Mouse (Mus musculus) C2C12 (cell line): Measurements from ENCODE around the gene Agrp. TPM values are rescaled to one million over a fixed set of nuclear protein-coding genes. Genes with fewer than 3 reads are reported as not detected.

Source experiments
- H3K27me3 ChIP-seq: one replicate; pipeline ENCODE4 v1.6.1; 2011; ENCODE audit not compliant: control insufficient read depth, insufficient read depth, insufficient read length
- H3K36me3 ChIP-seq: one replicate; pipeline ENCODE4 v1.6.1; 2011; ENCODE audit not compliant: control insufficient read depth, insufficient read depth
- H3K4me3 ChIP-seq: one replicate; pipeline ENCODE4 v1.5.1; 2011; ENCODE audit warnings: mild to moderate bottlenecking, control low read depth; ENCODE audit not compliant: poor library complexity, insufficient read depth, severe bottlenecking
- H3K79me2 ChIP-seq: one replicate; pipeline ENCODE4 v1.6.1; 2011; ENCODE audit not compliant: control insufficient read depth, insufficient read depth
- H3K79me3 ChIP-seq: one replicate; pipeline ENCODE4 v1.6.1; 2011; ENCODE audit warnings: low read depth, control low read depth
- H3ac ChIP-seq: one replicate; pipeline ENCODE3; 2011; ENCODE audit warnings: low read depth; ENCODE audit not compliant: control insufficient read depth, insufficient read length
- CEBPB ChIP-seq: IDR thresholded peaks from one replicate; pipeline ENCODE4 v1.6.1; 2011; ENCODE audit warnings: low read depth, mild to moderate bottlenecking, control low read depth, moderate library complexity
- CTCF ChIP-seq: IDR thresholded peaks from one replicate; pipeline ENCODE4 v1.5.1; 2011; ENCODE audit not compliant: control insufficient read depth, insufficient read depth, insufficient read length
- FOSL1 ChIP-seq: IDR thresholded peaks from one replicate; pipeline ENCODE4 v1.8.0; 2011; ENCODE audit warnings: mild to moderate bottlenecking, low read length; ENCODE audit not compliant: poor library complexity, insufficient read depth, severe bottlenecking
- MAX ChIP-seq: IDR thresholded peaks from one replicate; pipeline ENCODE4 v1.6.1; 2011; ENCODE audit warnings: mild to moderate bottlenecking, control low read depth
- MYOD1 ChIP-seq: IDR thresholded peaks from one replicate; pipeline ENCODE4 v1.6.1; 2011; ENCODE audit warnings: low read depth; ENCODE audit not compliant: control insufficient read depth, insufficient read length
- MYOG ChIP-seq: IDR thresholded peaks from one replicate; pipeline ENCODE4 v1.6.1; 2011; ENCODE audit not compliant: control insufficient read depth, insufficient read length; ENCODE audit errors: extremely low read depth
- USF1 ChIP-seq: IDR thresholded peaks from one replicate; pipeline ENCODE4 v1.6.1; 2011; ENCODE audit warnings: low read depth, mild to moderate bottlenecking, control low read depth, moderate library complexity
- polyA plus RNA-seq: library from polyadenylated mRNA; unstranded; fragments of >200 nt; fragmentation: generic; extraction: Trizol; gene quantifications from one replicate; pipeline ENCODE4 v1.2.1, GENCODE M21; 2012; ENCODE audit warnings: missing spikeins

The Agrp gene
- polyA plus RNA-seq, 1 experiment = 0.18 TPM

- Histone ChIP-seq H3ac (no peak overlapping the region), H3K79me2 (peaks cover 100% of the 10 kb centered on the region), H3K27me3 (no peaks in the 10 kb centered on the region), H3K79me3 (peaks cover 84% of the 10 kb centered on the region), H3K36me3 (peaks cover 16% of the 10 kb centered on the region), H3K4me3 (no peak overlapping the region)
- TF ChIP-seq MAX (no peak), MYOD1 (no peak), CTCF (no peak), FOSL1 (no peak)
Observed at GRCm38 (mm10) chr8:105657641-105658040, 20.4 kb upstream of the Agrp start.

GRCm38 (mm10) chr8:105648929-105649328 lies 11.7 kb upstream of the Agrp start:
- no peak for TF ChIP-seq CEBPB
- Histone ChIP-seq H3K27me3 (no peaks in the 10 kb centered on the region), H3K4me3 (no peak overlapping the region), H3K79me2 (peaks cover 100% of the 10 kb centered on the region), H3K36me3 (peaks cover 52% of the 10 kb centered on the region), H3K79me3 (peaks cover 91% of the 10 kb centered on the region), H3ac (no peak overlapping the region)

GRCm38 (mm10) chr8:105645205-105645604 lies 8.0 kb upstream of the Agrp start:
- peaks cover 48% of the 10 kb centered on the region for H3K36me3 ChIP-seq
- TF ChIP-seq CEBPB (no peak), CTCF (no peak), USF1 (no peak), MYOD1 (no peak), MAX (no peak), MYOG (no peak), FOSL1 (no peak)

GRCm38 (mm10) chr8:105640511-105640910 lies 3.3 kb upstream of the Agrp start:
- Histone ChIP-seq H3K36me3 (peaks cover 32% of the 10 kb centered on the region), H3ac (no peak overlapping the region), H3K4me3 (no peak overlapping the region), H3K79me3 (peaks cover 82% of the 10 kb centered on the region), H3K27me3 (no peaks in the 10 kb centered on the region), H3K79me2 (peaks cover 92% of the 10 kb centered on the region)
- TF ChIP-seq FOSL1 = no peak
- TF ChIP-seq MAX = no peak
- no peak for TF ChIP-seq MYOG
- TF ChIP-seq CTCF = no peak
- no peak for TF ChIP-seq CEBPB
- TF ChIP-seq MYOD1 = no peak
- TF ChIP-seq USF1 = no peak

More at GRCm38 (mm10) chr8:105645205-105645604, 8.0 kb upstream of the Agrp start:
- H3K4me3 ChIP-seq = no peak overlapping the region
- H3K79me2 ChIP-seq = peaks cover 100% of the 10 kb centered on the region
- H3K27me3 ChIP-seq = no peaks in the 10 kb centered on the region
- peaks cover 92% of the 10 kb centered on the region for H3K79me3 ChIP-seq
- H3ac ChIP-seq = no peak overlapping the region

- Histone ChIP-seq H3K79me2 (peaks cover 92% of the 10 kb centered on the region), H3ac (no peak overlapping the region), H3K36me3 (peaks cover 26% of the 10 kb centered on the region), H3K79me3 (peaks cover 75% of the 10 kb centered on the region), H3K27me3 (no peaks in the 10 kb centered on the region), H3K4me3 (no peak overlapping the region)
- peak; percentile 59 for TF ChIP-seq MYOD1
- TF ChIP-seq USF1 = no peak
Observed at GRCm38 (mm10) chr8:105639835-105640234, 2.6 kb upstream of the Agrp start.

GRCm38 (mm10) chr8:105638510-105638909 lies 1.3 kb upstream of the Agrp start:
- Histone ChIP-seq H3K27me3 (no peaks in the 10 kb centered on the region), H3K36me3 (peaks cover 15% of the 10 kb centered on the region), H3K4me3 (no peak overlapping the region), H3ac (no peak overlapping the region), H3K79me2 (peaks cover 87% of the 10 kb centered on the region), H3K79me3 (peaks cover 66% of the 10 kb centered on the region)
- no peak for TF ChIP-seq MYOD1

- Histone ChIP-seq H3K4me3 (peak overlapping the region; percentile 84), H3K79me3 (peaks cover 59% of the 10 kb centered on the region), H3K79me2 (peaks cover 78% of the 10 kb centered on the region), H3K27me3 (no peaks in the 10 kb centered on the region), H3K36me3 (peaks cover 8% of the 10 kb centered on the region), H3ac (peak overlapping the region; percentile 100)
- no peak for TF ChIP-seq MYOD1
- TF ChIP-seq MYOG = no peak
- no peak for TF ChIP-seq FOSL1
- no peak for TF ChIP-seq CEBPB
- TF ChIP-seq CTCF = no peak
- no peak for TF ChIP-seq MAX
- no peak for TF ChIP-seq USF1
Observed at GRCm38 (mm10) chr8:105637601-105638041, 428 bp upstream of the Agrp start.
